Mouse (Mus musculus) limb, embryonic 14.5 days (tissue): ENCODE data around the gene Akap4. TPM values are rescaled to one million over a fixed set of nuclear protein-coding genes. Genes with fewer than 3 reads are reported as not detected.

Experiments
- ATAC-seq: fragments of 200-750 bp; cut with Nextera tagmentation; 2 replicates; pipeline ENCODE4 v1.8.0; 2017; ENCODE audit warnings: low read depth, moderate number of reproducible peaks, moderate TSS enrichment; ENCODE audit not compliant: low FRiP score
- DNase-seq: peaks from one replicate; pipeline ENCODE4 v3.0.0-alpha.2; 2015; ENCODE audit warnings: low spot score
- H3K27ac ChIP-seq: fragments of 300-500 bp; sonication (generic); replicated peaks from 2 replicates; pipeline ENCODE4 v1.5.1; 2014; ENCODE audit warnings: low read depth, mild to moderate bottlenecking, low read length, moderate library complexity, mixed read lengths
- H3K27me3 ChIP-seq: fragments of 300-500 bp; sonication (generic); 2 replicates; pipeline ENCODE4 v1.6.1; 2014; ENCODE audit warnings: low read length, mixed read lengths; ENCODE audit not compliant: control insufficient read depth, insufficient read depth
- H3K36me3 ChIP-seq: fragments of 300-500 bp; sonication (generic); 2 replicates; pipeline ENCODE4 v1.6.1; 2014; ENCODE audit warnings: mild to moderate bottlenecking, low read length, moderate library complexity, mixed read lengths; ENCODE audit not compliant: control insufficient read depth, insufficient read depth
- H3K4me1 ChIP-seq: fragments of 300-500 bp; sonication (generic); 2 replicates; pipeline ENCODE4 v1.6.1; 2014; ENCODE audit warnings: antibody characterized with exemption, low read length, mixed read lengths; ENCODE audit not compliant: control insufficient read depth, insufficient read depth
- H3K4me2 ChIP-seq: fragments of 300-500 bp; sonication (generic); replicated peaks from 2 replicates; pipeline ENCODE4 v1.6.1; 2014; ENCODE audit warnings: low read depth, mild to moderate bottlenecking, low read length, moderate library complexity; ENCODE audit not compliant: severe bottlenecking
- H3K4me3 ChIP-seq: fragments of 300-500 bp; sonication (generic); replicated peaks from 2 replicates; pipeline ENCODE4 v1.5.1; 2014; ENCODE audit warnings: low read length
- H3K9ac ChIP-seq: fragments of 300-500 bp; sonication (generic); 2 replicates; pipeline ENCODE4 v1.6.1; 2014; ENCODE audit warnings: mild to moderate bottlenecking, low read depth, low read length, moderate library complexity; ENCODE audit not compliant: severe bottlenecking
- H3K9me3 ChIP-seq: fragments of 300-500 bp; sonication (generic); 2 replicates; pipeline ENCODE4 v1.6.1; 2016; ENCODE audit warnings: low read length; ENCODE audit not compliant: control insufficient read depth
- POLR2A ChIP-seq: fragments of 200-500 bp; IDR thresholded peaks from 2 replicates; pipeline ENCODE4 v1.8.0; 2012; ENCODE audit warnings: inconsistent platforms, mild to moderate bottlenecking, moderate library complexity, borderline replicate concordance; ENCODE audit not compliant: insufficient read depth, insufficient read length; ENCODE audit errors: extremely low read depth
- WGBS: fragments of 180-500 bp; shearing (Covaris S2); extraction: QIAGEN DNeasy Blood & Tissue Kit; methylation state at CpG from one replicate; pipeline ENCODE4 v1.1.7; 2014; 5-methylcytosine and 5-hydroxymethylcytosine counted together
- polyA plus RNA-seq, 2 experiments: library from polyadenylated mRNA; depleted of rRNA in 1 of 2; stranded (reverse) in 1 of 2; unstranded in 1 of 2; fragments of >200 nt; fragmentation: Nextera tagmentation in 1 of 2; extraction: Ambion mirVana in 1 of 2; gene quantifications; 2 replicates each; pipeline versions ENCODE4 v1.2.1 to v1.2.3; 2012 to 2014

The Akap4 gene
- polyA plus RNA-seq (2012; rRNA removed) (not detected in 2 replicates), polyA plus RNA-seq (2014; fragmentation: Nextera tagmentation; extraction: Ambion mirVana) (not detected in 2 replicates)

DNA sequence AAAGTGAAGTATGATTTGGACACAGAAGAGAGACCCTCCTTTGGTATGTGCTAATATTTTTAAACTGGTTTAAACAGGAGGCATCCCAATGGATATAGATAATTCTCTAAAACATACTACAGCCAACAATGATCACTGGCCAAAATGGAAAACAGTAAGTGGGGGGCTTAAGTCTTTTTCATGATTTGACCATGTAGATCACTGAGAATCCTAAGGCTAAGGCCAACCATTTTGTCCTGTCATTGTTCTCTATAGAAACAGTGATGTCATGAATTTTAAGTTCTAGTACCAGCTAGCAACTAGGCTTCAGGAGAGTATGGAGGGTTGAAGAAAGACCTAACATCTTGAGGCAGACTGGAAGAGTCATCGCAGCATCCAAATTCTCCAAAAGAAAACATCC lies at the start of gene Akap4:
Gene Akap4, plus strand, starts transcription at position 301 of the 400 bp plus-strand sequence.
- ATAC-seq (no peak), DNase-seq (no peak)
- Histone ChIP-seq H3K27ac (no peak within 1 kb of the TSS), H3K27me3 (no peaks in the 10 kb centered on the region), H3K4me1 (no peaks in the 10 kb centered on the region), H3K4me3 (no peak within 1 kb of the TSS), H3K9me3 (no peaks in the 10 kb centered on the region), H3K9ac (no peak within 1 kb of the TSS), H3K4me2 (no peak within 1 kb of the TSS), H3K36me3 (no peaks in the 10 kb centered on the region)
- WGBS: 100% methylated on average over 1 of the region's 1 CpGs
- TF ChIP-seq POLR2A: no peak

DNA sequence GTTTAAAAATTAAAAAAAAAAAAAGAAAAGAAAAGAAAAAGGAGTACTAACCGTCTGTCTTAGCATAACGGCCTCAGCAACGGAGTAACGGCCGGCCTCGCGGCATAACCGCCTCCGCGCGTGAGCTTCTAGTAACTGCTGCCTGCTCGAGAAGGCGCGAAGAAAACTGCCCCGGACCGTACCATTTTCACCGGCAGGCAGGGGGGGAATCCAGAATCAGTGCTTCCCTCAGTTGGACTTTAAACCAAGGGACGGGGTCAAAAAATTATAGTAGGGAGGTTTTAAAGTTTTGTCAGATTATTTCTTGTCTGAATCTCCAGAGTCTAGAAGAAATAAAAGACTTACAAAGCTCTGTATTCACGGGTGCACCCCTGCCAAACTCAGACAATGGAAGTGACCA lies 25.8 kb upstream of the Akap4 start, which contains the start of gene Ccnb3:
Gene Ccnb3, minus strand, starts transcription at position 101 of the 400 bp plus-strand sequence.
- WGBS: 95% methylated on average over 19 of the region's 19 CpGs
- no peak within 1 kb of the TSS for H3K4me2 ChIP-seq
- no peak within 1 kb of the TSS for H3K4me3 ChIP-seq
- H3K9me3 ChIP-seq: no peaks in the 10 kb centered on the region
- H3K4me1 ChIP-seq: no peaks in the 10 kb centered on the region
- no peak within 1 kb of the TSS for H3K9ac ChIP-seq
- no peak within 1 kb of the TSS for H3K27ac ChIP-seq
- DNase-seq (no peak), ATAC-seq (no peak)
- no peaks in the 10 kb centered on the region for H3K27me3 ChIP-seq
- no peaks in the 10 kb centered on the region for H3K36me3 ChIP-seq
- no peak for TF ChIP-seq POLR2A

DNA sequence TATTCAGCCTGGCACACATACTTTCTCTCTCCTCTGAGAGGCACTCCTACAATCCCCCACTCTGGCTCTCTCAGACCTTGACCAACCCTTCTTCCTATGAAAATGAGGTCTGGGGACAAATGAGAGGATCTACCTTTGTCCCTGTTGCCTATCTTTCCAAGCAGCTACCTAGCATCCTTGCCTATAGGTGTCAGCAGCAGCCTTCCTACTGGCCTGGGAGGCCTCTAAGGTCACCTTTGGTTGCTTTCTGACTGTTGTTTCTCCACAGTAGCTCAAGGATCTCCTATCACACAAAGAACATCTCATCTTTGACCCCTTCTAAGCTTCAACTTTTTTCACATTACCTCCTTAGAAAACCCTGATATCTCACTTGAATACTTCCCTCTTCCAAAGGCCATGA lies 10.3 kb upstream of the Akap4 start:
- H3K4me2 ChIP-seq: no peak overlapping the region
- H3K36me3 ChIP-seq: no peaks in the 10 kb centered on the region
- no peak overlapping the region for H3K27ac ChIP-seq
- no peaks in the 10 kb centered on the region for H3K4me1 ChIP-seq
- H3K27me3 ChIP-seq: no peaks in the 10 kb centered on the region
- H3K9ac ChIP-seq: no peak overlapping the region
- no peak overlapping the region for H3K4me3 ChIP-seq
- DNase-seq (no peak), ATAC-seq (no peak)
- no peaks in the 10 kb centered on the region for H3K9me3 ChIP-seq
- no peak for TF ChIP-seq POLR2A

DNA sequence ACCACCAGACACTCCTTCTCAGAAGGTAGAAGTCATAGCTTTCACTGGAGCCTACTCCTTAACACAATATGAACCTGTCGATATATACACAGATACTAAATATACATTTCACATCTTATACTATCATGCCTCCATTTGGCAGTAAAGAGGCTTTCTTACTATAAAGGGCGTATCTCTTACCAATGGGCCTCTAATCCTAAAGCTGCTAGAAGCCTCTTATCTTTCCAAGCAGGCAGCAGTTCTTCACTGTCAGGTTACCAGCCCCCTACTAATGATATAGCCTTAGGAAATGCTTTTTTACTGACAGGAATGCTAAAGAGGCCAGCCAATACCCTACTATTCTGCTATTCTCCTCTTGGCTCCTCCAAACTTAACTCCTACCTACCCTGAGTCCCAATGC lies 9.7 kb upstream of the Akap4 start:
- ATAC-seq (no peak), DNase-seq (no peak)
- no peaks in the 10 kb centered on the region for H3K27me3 ChIP-seq

DNA sequence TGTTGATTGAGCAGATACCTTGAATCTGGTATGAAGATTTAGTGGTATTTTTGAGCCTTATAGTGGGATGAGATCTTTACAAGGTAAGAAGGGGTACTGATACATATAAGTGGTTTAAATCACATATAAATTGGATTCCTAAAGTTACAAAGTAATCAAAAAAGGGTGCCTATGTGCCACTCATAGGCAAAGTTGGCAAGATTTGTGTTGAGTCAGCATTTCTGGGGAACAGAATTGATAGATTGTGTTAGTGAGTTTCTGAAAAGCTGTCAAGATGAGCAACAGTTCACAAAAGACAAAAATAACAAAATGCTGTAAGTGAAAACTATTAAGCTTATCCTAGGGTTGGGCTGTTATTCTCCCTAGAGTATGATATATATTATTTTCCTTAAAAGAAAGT lies 3.2 kb upstream of the Akap4 start:
- no peak for ATAC-seq

More for the DNA sequence above, 9.7 kb upstream of the Akap4 start:
- Histone ChIP-seq H3K9me3 (no peaks in the 10 kb centered on the region), H3K4me1 (no peaks in the 10 kb centered on the region), H3K4me3 (no peak overlapping the region), H3K27ac (no peak overlapping the region), H3K4me2 (no peak overlapping the region), H3K36me3 (no peaks in the 10 kb centered on the region), H3K9ac (no peak overlapping the region)
- TF ChIP-seq POLR2A: no peak
- 74% methylated on average over 2 of the region's 2 CpGs for WGBS

DNA sequence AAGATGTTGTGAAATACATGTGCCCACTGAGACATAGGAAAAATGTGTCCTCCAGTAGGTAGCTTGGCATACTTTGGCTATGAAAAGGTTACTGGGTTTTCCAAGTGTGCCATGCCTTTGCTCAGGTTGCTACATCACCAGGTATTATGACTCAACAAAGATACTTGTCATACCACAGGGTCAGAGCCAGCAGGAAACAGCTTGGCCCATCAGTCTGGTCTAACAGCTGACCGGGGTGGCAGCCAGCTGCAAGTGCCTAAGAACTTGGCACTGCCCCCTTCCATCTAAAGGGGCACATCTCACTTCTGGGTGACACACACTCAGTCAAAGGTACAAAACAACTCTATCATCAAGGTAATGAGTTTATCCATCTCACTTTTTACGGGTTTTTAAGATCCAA lies 683 bp downstream of the Akap4 start:
- H3K36me3 ChIP-seq: no peaks in the 10 kb centered on the region
- ATAC-seq: no peak
- no peak overlapping the region for H3K27ac ChIP-seq
- H3K4me2 ChIP-seq: no peak overlapping the region
- no peak overlapping the region for H3K4me3 ChIP-seq
- H3K9ac ChIP-seq: no peak overlapping the region
- no peaks in the 10 kb centered on the region for H3K9me3 ChIP-seq
- TF ChIP-seq POLR2A: no peak
- DNase-seq: no peak
- no peaks in the 10 kb centered on the region for H3K4me1 ChIP-seq
- H3K27me3 ChIP-seq: no peaks in the 10 kb centered on the region
- WGBS: 79% methylated on average over 2 of the region's 2 CpGs

More for the DNA sequence above, 3.2 kb upstream of the Akap4 start:
- Histone ChIP-seq H3K36me3 (no peaks in the 10 kb centered on the region), H3K4me3 (no peak overlapping the region), H3K9me3 (no peaks in the 10 kb centered on the region), H3K27me3 (no peaks in the 10 kb centered on the region), H3K27ac (no peak overlapping the region), H3K4me2 (no peak overlapping the region), H3K4me1 (no peaks in the 10 kb centered on the region), H3K9ac (no peak overlapping the region)
- TF ChIP-seq POLR2A: no peak
- DNase-seq: no peak
